ENCODE assay signal across 17 mouse cellular contexts in genomic region chr11:3846351-3846750, GRCm38 (mm10). TPM values are rescaled to one million over a fixed set of nuclear protein-coding genes. Genes with fewer than 3 reads are reported as not detected.
"Had no signal": no experiment of that assay in that cellular context is flagged by ENCODE, and none has a peak within 500 bp of the region (broad histone marks: within the 10 kb centered on the region; RNA-seq: fewer than 3 reads in every experiment).

No protein-coding gene starts in this region.

- H3K4me3 ChIP-seq: midbrain, embryonic 10.5 days; midbrain, embryonic 12.5 days; myocyte; neural tube, embryonic 13.5 days; neural tube, embryonic 15.5 days; stomach, embryonic 15.5 days had no signal

- H3K27ac ChIP-seq: midbrain, embryonic 10.5 days; midbrain, embryonic 12.5 days; neural tube, embryonic 13.5 days; neural tube, embryonic 15.5 days; stomach, embryonic 15.5 days; stomach, postnatal 0 days had no signal

- DNase-seq: lung, adult 18-20 months; lung, embryonic 14.5 days; lung, postnatal 10 days; lung, postnatal 4 days; midbrain, embryonic 14.5 days; right cerebral cortex, postnatal 14 days; thymus, adult 2 months; thymus, postnatal 25 days; thymus, postnatal 4 days had no signal

RNA-seq across cellular contexts. Expression of gene Osbp2, which starts 17.4 kb away (rescaled TPM):
- total RNA-seq: megakaryocyte-erythroid progenitor cell, adult 5-6 weeks had no signal

RNA-seq across cellular contexts. Expression of gene Dusp18, which starts 48.7 kb away (rescaled TPM):
- total RNA-seq: megakaryocyte-erythroid progenitor cell, adult 5-6 weeks had no signal
